Mouse (Mus musculus) heart, postnatal 25 days (tissue): ENCODE data around the gene Ism1. TPM values are rescaled to one million over a fixed set of nuclear protein-coding genes. Genes with fewer than 3 reads are reported as not detected.

Source experiments
- DNase-seq: peaks from one replicate; pipeline ENCODE4 v3.0.0; 2022; ENCODE audit warnings: low spot score
- intact Hi-C: fragments of 180-260 bp; cut with DNase I; formaldehyde crosslinking; loops from one replicate; pipeline ENCODE4 v1.15.1; 2025
- total RNA-seq, 2 experiments: library from RNA; stranded (reverse); gene quantifications; 2 replicates each; pipeline ENCODE4 v1.2.3; 2021

Gene Ism1
- total RNA-seq, 2 experiments from 2014 or later, result 0.70 to 0.81 TPM

DNA sequence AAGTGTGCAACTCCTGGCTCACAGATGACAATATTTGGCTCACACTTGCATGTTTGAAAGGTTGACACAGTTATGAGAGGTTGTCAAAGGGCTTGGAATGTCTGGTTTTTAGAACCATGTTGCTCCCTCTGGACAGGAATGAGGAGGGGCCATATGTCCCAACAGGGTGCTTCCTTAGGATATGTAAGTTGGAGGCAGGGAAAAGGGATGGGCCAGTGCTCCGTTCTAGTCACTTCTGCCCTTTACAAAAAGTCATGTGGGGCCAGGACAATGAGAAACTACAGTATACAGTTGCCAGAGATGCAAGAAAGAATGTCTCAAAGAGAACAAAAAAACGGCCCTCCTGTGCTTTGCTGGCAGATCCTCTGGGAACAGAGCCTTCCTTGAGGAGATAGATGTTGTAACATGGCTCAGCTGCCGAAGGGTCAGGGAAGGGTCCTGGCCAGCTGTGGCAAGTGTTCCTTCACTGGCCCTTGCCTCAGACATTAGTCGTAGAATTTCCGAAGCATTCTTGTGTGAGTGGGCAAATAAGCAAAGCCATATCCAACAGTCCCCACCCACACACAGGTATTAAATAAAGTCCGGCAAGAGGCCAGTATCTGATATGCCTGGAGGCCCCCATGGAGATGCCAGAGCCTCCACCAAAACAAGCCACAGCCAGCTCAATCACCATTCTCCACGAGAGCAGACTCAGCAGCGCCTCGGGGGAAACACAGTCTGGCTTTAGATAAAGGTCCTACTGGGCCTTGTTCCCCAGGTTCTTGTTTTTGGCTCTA lies 114.6 kb downstream of the Ism1 start:
- peak; percentile 6 for DNase-seq
- intact Hi-C loops, result no loop called here

DNA sequence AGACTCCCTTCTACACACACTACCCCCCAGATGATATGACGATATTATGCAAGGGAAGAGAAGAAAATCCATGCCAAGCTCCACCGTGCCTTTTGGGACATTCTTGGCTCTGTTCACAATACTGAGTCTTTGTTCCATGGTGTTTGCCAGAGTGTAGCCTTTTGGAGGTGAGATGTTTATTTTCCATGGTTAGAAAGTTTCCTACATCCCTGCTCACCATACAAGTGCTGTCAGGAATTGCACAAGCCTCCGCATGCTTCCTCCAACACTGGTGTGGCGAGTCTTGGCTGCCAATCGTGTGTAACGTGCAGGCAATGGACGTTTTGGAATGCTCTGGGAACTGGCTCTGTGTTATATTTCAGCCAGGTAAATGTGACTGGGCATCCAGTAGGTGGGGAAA lies 126.1 kb downstream of the Ism1 start:
- intact Hi-C loops, result no loop called here
- DNase-seq, result no peak

DNA sequence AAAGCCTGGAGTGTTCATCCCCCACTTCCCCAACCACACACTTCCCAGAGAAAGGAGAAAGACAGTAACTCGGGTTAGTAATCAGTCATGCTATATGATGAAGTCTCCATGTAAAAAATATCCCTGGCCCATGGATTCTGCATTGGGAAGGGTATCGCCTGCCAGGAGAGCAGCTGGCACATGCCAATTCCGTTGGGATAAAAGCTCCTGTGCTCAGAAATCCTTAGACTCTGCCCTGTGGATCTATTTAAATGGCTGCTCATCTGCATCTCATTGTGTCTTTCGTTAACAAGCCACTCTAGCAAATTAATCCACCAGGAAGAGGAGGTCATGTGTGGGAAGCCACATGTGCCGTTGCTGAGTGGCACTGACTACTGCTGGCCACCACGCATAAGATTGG lies 129.9 kb downstream of the Ism1 start:
- intact Hi-C loops, result no loop called here
- DNase-seq, result no peak

Other genes starting within 250 kb of the Ism1 start
- gene Sptlc3, start 184.3 kb upstream of the Ism1 start, total RNA-seq, result not detected